Comparison of ENCODE assay signal across 17 mouse cellular contexts in the genomic region with DNA sequence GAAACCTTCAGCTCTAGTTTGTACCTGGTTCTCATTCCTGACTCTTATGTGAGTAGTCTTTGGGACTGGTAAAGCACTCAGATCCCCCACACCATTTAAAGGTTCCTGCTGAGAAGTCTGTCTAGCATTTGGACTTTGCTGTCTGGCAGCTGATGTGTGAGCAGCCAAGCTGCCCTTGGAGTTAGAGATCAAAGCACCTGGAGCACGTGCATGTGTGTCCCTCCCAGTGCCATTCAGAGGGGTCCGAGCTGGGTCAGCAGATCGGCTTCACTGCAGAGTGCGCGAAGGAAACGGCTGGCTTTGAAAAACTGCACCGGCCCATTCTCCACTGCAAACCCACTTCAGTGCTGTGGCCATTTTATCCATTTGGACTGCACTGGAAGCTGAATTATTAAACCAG. TPM values are rescaled to one million over a fixed set of nuclear protein-coding genes. Genes with fewer than 3 reads are reported as not detected.
A peak's percentile ranks its signal among the peaks of the same experiment; 100 is the strongest.
DNase-seq lines count a peak whose midpoint lies in the region; ATAC-seq and TF ChIP-seq lines count a peak whose summit lies in the region.
"Had no signal": no experiment of that assay in that cellular context is flagged by ENCODE, and none has a peak within 500 bp of the region (broad histone marks: within the 10 kb centered on the region; RNA-seq: fewer than 3 reads in every experiment).

No protein-coding gene starts in this region.

- DNase-seq in heart, embryonic 10.5 days (ENCODE audit: low spot score) = peak; percentile 47
- DNase-seq in heart, postnatal 25 days (ENCODE audit: low spot score) = no peak
- peak; percentile 79 for DNase-seq in kidney, adult 9 months
- DNase-seq in liver, embryonic 13.5 days = no peak
- no peak for DNase-seq in testis, postnatal 10 days (ENCODE audit: low spot score)
- DNase-seq in hindbrain, embryonic 11.5 days (ENCODE audit: low spot score) = no peak
- DNase-seq: adrenal gland, postnatal 10 days; cerebellum, adult 9-10 months; forebrain, postnatal 0 days; heart, adult 18-20 months; lung, postnatal 14 days; right cerebral cortex, postnatal 14 days; thymus, postnatal 14 days had no signal

- TF ChIP-seq POLR2A in bone marrow macrophage, adult 2 months (IDR thresholded peaks at IDR 0.05; ENCODE audit: borderline replicate concordance, low read depth, low read length) = no peak

- TF ChIP-seq CTCF in bone marrow macrophage, adult 2 months (IDR thresholded peaks at IDR 0.05; ENCODE audit: low read depth, low read length) = no peak

- H3K9ac ChIP-seq in liver, embryonic 13.5 days = no peak overlapping the region
- no peak overlapping the region for H3K9ac ChIP-seq in hindbrain, embryonic 11.5 days (ENCODE audit: low read depth, low read length)
- H3K9ac ChIP-seq: embryonic facial prominence, embryonic 13.5 days; forebrain, postnatal 0 days; hindbrain, embryonic 13.5 days; liver, embryonic 14.5 days had no signal

- no peak for ATAC-seq in liver, embryonic 13.5 days (ENCODE audit: low read depth)
- no peak for ATAC-seq in hindbrain, embryonic 11.5 days (ENCODE audit: low FRiP score)
- ATAC-seq: forebrain, postnatal 0 days had no signal

- H3K4me2 ChIP-seq in liver, embryonic 13.5 days = no peak overlapping the region
- no peak overlapping the region for H3K4me2 ChIP-seq in hindbrain, embryonic 11.5 days (replicated peaks; ENCODE audit: low read depth, low read length)
- H3K4me2 ChIP-seq: embryonic facial prominence, embryonic 13.5 days; hindbrain, embryonic 13.5 days had no signal

- 90% methylated on average over 7 of the region's 7 CpGs for WGBS in heart, embryonic 10.5 days
- 88% methylated on average over 7 of the region's 7 CpGs for WGBS in liver, embryonic 13.5 days (ENCODE audit: insufficient replicate concordance)
- 88% methylated on average over 7 of the region's 7 CpGs for WGBS in hindbrain, embryonic 11.5 days

- H3K4me3 ChIP-seq in heart, embryonic 10.5 days = no peak overlapping the region
- H3K4me3 ChIP-seq in bone marrow macrophage, adult 2 months (ENCODE audit: insufficient read depth, low read length) = no peak overlapping the region
- H3K4me3 ChIP-seq in liver, embryonic 13.5 days (replicated peaks) = no peak overlapping the region
- H3K4me3 ChIP-seq in hindbrain, embryonic 11.5 days (ENCODE audit: low read depth, low read length) = no peak overlapping the region
- H3K4me3 ChIP-seq: embryonic facial prominence, embryonic 13.5 days; hindbrain, embryonic 13.5 days had no signal

- no peaks in the 10 kb centered on the region for H3K4me1 ChIP-seq in heart, embryonic 10.5 days
- peaks cover 25% of the 10 kb centered on the region for H3K4me1 ChIP-seq in bone marrow macrophage, adult 2 months (ENCODE audit: control insufficient read depth, insufficient read depth, low read length)
- peaks cover 21% of the 10 kb centered on the region for H3K4me1 ChIP-seq in liver, embryonic 13.5 days (replicated peaks)
- no peaks in the 10 kb centered on the region for H3K4me1 ChIP-seq in hindbrain, embryonic 11.5 days (replicated peaks; ENCODE audit: control insufficient read depth, insufficient read depth, low read length)
- H3K4me1 ChIP-seq: embryonic facial prominence, embryonic 13.5 days; hindbrain, embryonic 13.5 days had no signal

- intact Hi-C loops in heart, postnatal 25 days (cut with DNase I) = no loop called here

- H3K27me3 ChIP-seq in heart, embryonic 10.5 days (ENCODE audit: insufficient read depth, poor library complexity, severe bottlenecking) = no peaks in the 10 kb centered on the region
- no peaks in the 10 kb centered on the region for H3K27me3 ChIP-seq in liver, embryonic 13.5 days
- H3K27me3 ChIP-seq in hindbrain, embryonic 11.5 days (ENCODE audit: control insufficient read depth, insufficient read depth, low read length) = no peaks in the 10 kb centered on the region
- H3K27me3 ChIP-seq: embryonic facial prominence, embryonic 13.5 days; hindbrain, embryonic 13.5 days had no signal

- H3K36me3 ChIP-seq in heart, embryonic 10.5 days = peaks cover 48% of the 10 kb centered on the region
- H3K36me3 ChIP-seq in liver, embryonic 13.5 days = peaks cover 70% of the 10 kb centered on the region
- H3K36me3 ChIP-seq in hindbrain, embryonic 11.5 days (ENCODE audit: control insufficient read depth, insufficient read depth, low read length) = no peaks in the 10 kb centered on the region

- H3K27ac ChIP-seq in heart, embryonic 10.5 days = no peak overlapping the region
- peak overlapping the region; percentile 43 for H3K27ac ChIP-seq in bone marrow macrophage, adult 2 months (ENCODE audit: insufficient read depth, low read depth, low read length)
- peak overlapping the region; percentile 31; the same call in 1 of the 2 replicates for H3K27ac ChIP-seq in liver, embryonic 13.5 days
- H3K27ac ChIP-seq in hindbrain, embryonic 11.5 days (ENCODE audit: low read depth, low read length) = no peak overlapping the region
- H3K27ac ChIP-seq: embryonic facial prominence, embryonic 13.5 days; hindbrain, embryonic 13.5 days; liver, embryonic 14.5 days had no signal

- no peaks in the 10 kb centered on the region for H3K9me3 ChIP-seq in heart, embryonic 10.5 days
- H3K9me3 ChIP-seq in liver, embryonic 13.5 days (replicated peaks) = no peaks in the 10 kb centered on the region
- H3K9me3 ChIP-seq in hindbrain, embryonic 11.5 days (ENCODE audit: control insufficient read depth, low read length) = no peaks in the 10 kb centered on the region
- H3K9me3 ChIP-seq: embryonic facial prominence, embryonic 13.5 days; hindbrain, embryonic 13.5 days had no signal

RNA-seq across cellular contexts. Expression of a gene that starts 58.9 kb away (rescaled TPM):
- 14.2 and 19.6 TPM in 2 replicates for polyA plus RNA-seq in heart, embryonic 10.5 days (2016; fragmentation: Nextera tagmentation; extraction: Ambion mirVana)
- 10 to 100 TPM; 15.5 to 18.9 TPM for total RNA-seq in heart, postnatal 25 days (2021)
- 25.3 and 28.5 TPM in 2 replicates for polyA plus RNA-seq in bone marrow macrophage, adult 2 months (2012; ENCODE audit: insufficient read depth, insufficient read length, missing spikeins)
- polyA plus RNA-seq in liver, embryonic 13.5 days (2015; fragmentation: Nextera tagmentation; extraction: Ambion mirVana) = 19.9 and 20.4 TPM in 2 replicates
- 36.9 and 40.5 TPM in 2 replicates for polyA plus RNA-seq in hindbrain, embryonic 11.5 days (2014; fragmentation: Nextera tagmentation; extraction: Ambion mirVana)

Comparison
In these comparisons a context has a peak if more than half of its experiments do, and no peak if none do; other contexts are left out.
1. DNase-seq: peak in heart, embryonic 10.5 days (single experiment) and kidney, adult 9 months (single experiment); none in heart, postnatal 25 days (single experiment), liver, embryonic 13.5 days (single experiment), testis, postnatal 10 days (single experiment) and hindbrain, embryonic 11.5 days (single experiment).
2. H3K27ac ChIP-seq: peak in bone marrow macrophage, adult 2 months (single experiment) and liver, embryonic 13.5 days (single experiment); none in heart, embryonic 10.5 days (single experiment) and hindbrain, embryonic 11.5 days (single experiment).